ENCODE assay signal across 8 mouse cellular contexts in the genomic region with DNA sequence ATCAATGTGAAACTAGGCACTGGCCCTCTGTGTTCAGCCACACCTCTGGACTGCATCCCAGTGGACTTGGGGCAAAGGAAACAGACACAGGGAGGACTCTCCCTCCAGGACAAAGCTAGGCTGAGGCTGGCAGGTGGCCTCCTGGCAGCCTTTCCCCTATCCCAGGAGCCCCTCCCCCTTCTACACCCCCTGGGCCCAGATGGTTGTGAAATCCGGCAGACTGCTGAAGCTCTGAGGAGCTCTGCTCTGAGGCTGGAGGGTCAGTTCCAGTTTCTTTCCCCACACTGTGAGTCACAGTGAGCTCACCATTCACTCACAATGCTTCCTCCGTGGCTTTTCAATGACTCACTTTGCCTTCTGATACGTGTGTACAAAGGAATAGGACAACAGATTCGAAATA. TPM values are rescaled to one million over a fixed set of nuclear protein-coding genes. Genes with fewer than 3 reads are reported as not detected.
DNase-seq lines count a peak whose midpoint lies in the region; ATAC-seq and TF ChIP-seq lines count a peak whose summit lies in the region.

No protein-coding gene starts in this region.

- no peaks in the 10 kb centered on the region for H3K27me3 ChIP-seq in heart, embryonic 11.5 days (ENCODE audit: control insufficient read depth, insufficient read depth, low read length)
- no peaks in the 10 kb centered on the region for H3K27me3 ChIP-seq in intestine, postnatal 0 days (replicated peaks; ENCODE audit: control insufficient read depth, insufficient read depth, low read length)

- no peak for TF ChIP-seq CTCF in intestine, postnatal 0 days (IDR thresholded peaks at IDR 0.05; ENCODE audit: low read depth)

- no peak; the same call in 1 of the 2 replicates for ATAC-seq in heart, embryonic 11.5 days (replicated peaks; ENCODE audit: insufficient number of reproducible peaks, low FRiP score, low TSS enrichment)
- ATAC-seq in intestine, postnatal 0 days: peak; percentile 55; the same call in 1 of the 2 replicates
- no peak for ATAC-seq in activated CD4-positive, CD25-positive, alpha-beta regulatory T cell, adult 4 months

- intact Hi-C loops in gastrocnemius, postnatal 36 days (cut with DNase I): no loop called here

- peaks cover 4% of the 10 kb centered on the region; the same call in 1 of the 2 replicates for H3K9me3 ChIP-seq in heart, embryonic 11.5 days (replicated peaks; ENCODE audit: control insufficient read depth, low read length)
- no peaks in the 10 kb centered on the region for H3K9me3 ChIP-seq in intestine, postnatal 0 days (ENCODE audit: control insufficient read depth)

- no peak overlapping the region for H3K4me3 ChIP-seq in heart, embryonic 11.5 days (ENCODE audit: low read depth, low read length)
- H3K4me3 ChIP-seq in intestine, postnatal 0 days (ENCODE audit: low read depth, low read length): no peak overlapping the region

- H3K4me2 ChIP-seq in heart, embryonic 11.5 days: no peak overlapping the region
- H3K4me2 ChIP-seq in intestine, postnatal 0 days (replicated peaks; ENCODE audit: low read depth): no peak overlapping the region

- no peaks in the 10 kb centered on the region for H3K36me3 ChIP-seq in heart, embryonic 11.5 days (ENCODE audit: control insufficient read depth, insufficient read depth, low read length)
- no peaks in the 10 kb centered on the region for H3K36me3 ChIP-seq in intestine, postnatal 0 days (ENCODE audit: control insufficient read depth, insufficient read depth)

- H3K4me1 ChIP-seq in heart, embryonic 11.5 days (ENCODE audit: control insufficient read depth, insufficient read depth, low read length): 0 out of 2 replicates have a peak, but pooled peaks cover 3% of the 10 kb centered on the region
- H3K4me1 ChIP-seq in intestine, postnatal 0 days (replicated peaks; ENCODE audit: control insufficient read depth, insufficient read depth, low read length): no peaks in the 10 kb centered on the region

- 31% methylated on average over 4 of the region's 4 CpGs for WGBS in heart, embryonic 11.5 days (ENCODE audit: insufficient replicate concordance)
- WGBS in intestine, postnatal 0 days: 33% methylated on average over 4 of the region's 4 CpGs

- H3K9ac ChIP-seq in heart, embryonic 11.5 days (ENCODE audit: low read depth, low read length): no peak overlapping the region
- H3K9ac ChIP-seq in intestine, postnatal 0 days (ENCODE audit: low read depth, low read length): no peak overlapping the region

- peak; percentile 99 for DNase-seq in heart, adult 11 months
- DNase-seq in adrenal gland, postnatal 36 days: peak; percentile 79 to 84
- peak; percentile 74 to 75 for DNase-seq in gastrocnemius, postnatal 36 days
- peak; percentile 75 to 80 for DNase-seq in lung, adult 18-20 months
- DNase-seq in ovary, postnatal 10 days (ENCODE audit: low spot score): peak; percentile 35

- H3K27ac ChIP-seq in heart, embryonic 11.5 days (ENCODE audit: low read depth, low read length): no peak overlapping the region
- no peak overlapping the region for H3K27ac ChIP-seq in intestine, postnatal 0 days (ENCODE audit: low read depth, low read length)

RNA-seq across cellular contexts. Expression of a gene that starts 29.9 kb away (rescaled TPM):
- polyA plus RNA-seq in heart, embryonic 11.5 days (2014; fragmentation: Nextera tagmentation; extraction: Ambion mirVana): 6.7 and 6.9 TPM in 2 replicates
- total RNA-seq in adrenal gland, postnatal 36 days (2021): 1 to 10 TPM; 7.8 to 8.5 TPM
- 1 to 10 TPM; 3.7 to 4.6 TPM for total RNA-seq in gastrocnemius, postnatal 36 days (2021)
- 1.6 and 1.8 TPM in 2 replicates for polyA plus RNA-seq in intestine, postnatal 0 days (2015; fragmentation: Nextera tagmentation; extraction: Ambion mirVana)
- polyA plus RNA-seq in activated CD4-positive, CD25-positive, alpha-beta regulatory T cell, adult 4 months (2017; shearing (Covaris generic)): 10 to 100 TPM in 1 of 2 experiments, 1 to 10 TPM in 1; 8.7 to 10.2 TPM

RNA-seq across cellular contexts. Expression of a gene that starts 51.9 kb away (rescaled TPM):
- 0.08 and 0.23 TPM in 2 replicates for polyA plus RNA-seq in heart, embryonic 11.5 days (2014; fragmentation: Nextera tagmentation; extraction: Ambion mirVana)
- total RNA-seq in adrenal gland, postnatal 36 days (2021): 10 to 100 TPM in 1 of 2 experiments, 1 to 10 TPM in 1; 7.4 to 12.9 TPM
- 1 to 10 TPM; 4.4 to 4.8 TPM for total RNA-seq in gastrocnemius, postnatal 36 days (2021)
- 2.8 and 3.2 TPM in 2 replicates for polyA plus RNA-seq in intestine, postnatal 0 days (2015; fragmentation: Nextera tagmentation; extraction: Ambion mirVana)
- 10 to 100 TPM; 20.6 to 29.5 TPM for polyA plus RNA-seq in activated CD4-positive, CD25-positive, alpha-beta regulatory T cell, adult 4 months (2017; shearing (Covaris generic))

Comparison
In these comparisons a context has a peak if more than half of its experiments do, and no peak if none do; other contexts are left out.
1. DNase-seq: peak in every context shown above with its lines; median percentile 99 in heart, adult 11 months; 82 in adrenal gland, postnatal 36 days; 78 in lung, adult 18-20 months; 74 in gastrocnemius, postnatal 36 days; 35 in ovary, postnatal 10 days.